Mouse (Mus musculus): Measurements from ENCODE around the gene Timmdc1.
A peak's percentile ranks its signal among the peaks of the same experiment; 100 is the strongest.

Timmdc1 gene

GRCm38 (mm10) chr16:38522129-38523084 is at the start of gene Timmdc1:
TSS of gene Timmdc1 (minus strand) at chr16:38522663.
- DNase-seq (ENCODE audit: low read depth, low spot score), result peak; percentile 97

GRCm38 (mm10) chr16:38571481-38571880 is 49.0 kb upstream of the Timmdc1 start:
- no peak for DNase-seq (ENCODE audit: low read depth, low spot score)

- peak; percentile 79 for DNase-seq (ENCODE audit: low read depth, low spot score)
These were observed 45.7 kb upstream of the Timmdc1 start for GRCm38 (mm10) chr16:38568192-38568591.

- no peak for DNase-seq (ENCODE audit: low read depth, low spot score)
These were observed 41.1 kb upstream of the Timmdc1 start for GRCm38 (mm10) chr16:38563516-38563915.

GRCm38 (mm10) chr16:38562968-38563327 is 40.5 kb upstream of the Timmdc1 start:
- DNase-seq (ENCODE audit: low read depth, low spot score), result no peak

GRCm38 (mm10) chr16:38562131-38562967 is 39.9 kb upstream of the Timmdc1 start:
- DNase-seq (ENCODE audit: low read depth, low spot score), result peak; percentile 98

- DNase-seq (ENCODE audit: low read depth, low spot score), result no peak
These were observed 35.8 kb upstream of the Timmdc1 start, which contains the start of gene Tmem39a for GRCm38 (mm10) chr16:38558221-38558748. TSS of gene Tmem39a (plus strand) at chr16:38558698.

GRCm38 (mm10) chr16:38555988-38556387 is 33.5 kb upstream of the Timmdc1 start:
- DNase-seq (ENCODE audit: low read depth, low spot score), result peak; percentile 40

GRCm38 (mm10) chr16:38549479-38550396 is 27.3 kb upstream of the Timmdc1 start, which contains the start of gene Poglut1:
TSS of gene Poglut1 (minus strand) at chr16:38550258.
- DNase-seq (ENCODE audit: low read depth, low spot score), result peak; percentile 90

GRCm38 (mm10) chr16:38548000-38548399 is 25.5 kb upstream of the Timmdc1 start:
- DNase-seq (ENCODE audit: low read depth, low spot score), result no peak

GRCm38 (mm10) chr16:38538716-38539380 is 16.4 kb upstream of the Timmdc1 start:
- DNase-seq (ENCODE audit: low read depth, low spot score), result no peak

GRCm38 (mm10) chr16:38536544-38537146 is 14.2 kb upstream of the Timmdc1 start:
- DNase-seq (ENCODE audit: low read depth, low spot score), result peak; percentile 86

- DNase-seq (ENCODE audit: low read depth, low spot score), result no peak
These were observed 3.8 kb upstream of the Timmdc1 start for GRCm38 (mm10) chr16:38526264-38526663.

GRCm38 (mm10) chr16:38521211-38521987 is 1.1 kb downstream of the Timmdc1 start:
- no peak for DNase-seq (ENCODE audit: low read depth, low spot score)

- no peak for DNase-seq (ENCODE audit: low read depth, low spot score)
These were observed 3.3 kb downstream of the Timmdc1 start for GRCm38 (mm10) chr16:38519140-38519539.

- no peak for DNase-seq (ENCODE audit: low read depth, low spot score)
These were observed 11.6 kb downstream of the Timmdc1 start for GRCm38 (mm10) chr16:38510846-38511245.

GRCm38 (mm10) chr16:38506041-38506634 is 16.3 kb downstream of the Timmdc1 start:
- DNase-seq (ENCODE audit: low read depth, low spot score), result peak; percentile 82

GRCm38 (mm10) chr16:38503528-38503927 is 18.9 kb downstream of the Timmdc1 start:
- peak; percentile 68 for DNase-seq (ENCODE audit: low read depth, low spot score)

- no peak for DNase-seq (ENCODE audit: low read depth, low spot score)
These were observed 20.0 kb downstream of the Timmdc1 start for GRCm38 (mm10) chr16:38502469-38502868.
